Mouse (Mus musculus) hindbrain, embryonic 16.5 days (tissue): ENCODE measurements around the gene Pan2. TPM values are rescaled to one million over a fixed set of nuclear protein-coding genes. Genes with fewer than 3 reads are reported as not detected.
A peak's percentile ranks its signal among the peaks of the same experiment; 100 is the strongest.
"Not testable (repeated sequence)": the region's sequence is repeated elsewhere in the genome, so short reads cannot be mapped to it uniquely, and the experiment has no call there.

Source experiments
- ATAC-seq: fragments of 200-750 bp; cut with Nextera tagmentation; 2 replicates; pipeline ENCODE4 v1.8.0; 2017; ENCODE audit warnings: moderate TSS enrichment, moderate library complexity
- H3K27ac ChIP-seq: fragments of 300-500 bp; sonication (generic); 2 replicates; pipeline ENCODE4 v1.5.1; 2014; ENCODE audit warnings: low read depth, mild to moderate bottlenecking, control low read depth, low read length, moderate library complexity
- H3K27me3 ChIP-seq: fragments of 300-500 bp; sonication (generic); replicated peaks from 2 replicates; pipeline ENCODE4 v1.6.1; 2014; ENCODE audit warnings: low read length; ENCODE audit not compliant: control insufficient read depth, insufficient read depth
- H3K36me3 ChIP-seq: fragments of 300-500 bp; sonication (generic); 2 replicates; pipeline ENCODE4 v1.6.1; 2014; ENCODE audit warnings: mild to moderate bottlenecking, low read length, moderate library complexity, mixed read lengths; ENCODE audit not compliant: control insufficient read depth, insufficient read depth
- H3K4me1 ChIP-seq: fragments of 300-500 bp; sonication (generic); 2 replicates; pipeline ENCODE4 v1.6.1; 2014; ENCODE audit warnings: low read depth, low read length; ENCODE audit not compliant: control insufficient read depth, insufficient read depth
- H3K4me2 ChIP-seq: fragments of 300-500 bp; sonication (generic); 2 replicates; pipeline ENCODE4 v1.6.1; 2014; ENCODE audit warnings: mild to moderate bottlenecking, low read length, control low read depth, moderate library complexity
- H3K4me3 ChIP-seq: fragments of 300-500 bp; sonication (generic); 2 replicates; pipeline ENCODE4 v1.5.1; 2014; ENCODE audit warnings: mild to moderate bottlenecking, low read length, control low read depth, moderate library complexity
- H3K9ac ChIP-seq: fragments of 300-500 bp; sonication (generic); 2 replicates; pipeline ENCODE4 v1.6.1; 2014; ENCODE audit warnings: low read depth, mild to moderate bottlenecking, control low read depth, low read length, moderate library complexity
- H3K9me3 ChIP-seq: fragments of 300-500 bp; sonication (generic); 2 replicates; pipeline ENCODE4 v1.6.1; 2014; ENCODE audit warnings: mild to moderate bottlenecking, low read length, moderate library complexity; ENCODE audit not compliant: control insufficient read depth
- WGBS: fragments of 180-500 bp; shearing (Covaris S2); extraction: QIAGEN DNeasy Blood & Tissue Kit; methylation state at CpG from one replicate; pipeline ENCODE4 v1.1.7; 2014; 5-methylcytosine and 5-hydroxymethylcytosine counted together
- polyA plus RNA-seq: library from polyadenylated mRNA; unstranded; fragments of >200 nt; fragmentation: Nextera tagmentation; extraction: Ambion mirVana; gene quantifications from 2 replicates; pipeline ENCODE4 v1.2.1, GENCODE M21; 2015

Pan2 gene
- polyA plus RNA-seq, 1 experiment from 2014 or later, result 18.2 TPM

- no peak for ATAC-seq
- Histone ChIP-seq H3K4me2 (no peak overlapping the region), H3K4me3 (no peak overlapping the region), H3K27me3 (no peaks in the 10 kb centered on the region), H3K9me3 (no peaks in the 10 kb centered on the region), H3K27ac (no peak overlapping the region), H3K4me1 (no peaks in the 10 kb centered on the region), H3K36me3 (no peaks in the 10 kb centered on the region), H3K9ac (no peak overlapping the region)
- WGBS, result 77% methylated on average over 6 of the region's 6 CpGs
Observed at GRCm38 (mm10) chr10:128263393-128264310, 39.5 kb upstream of the Pan2 start.

- H3K27me3 ChIP-seq, result no peaks in the 10 kb centered on the region
- 85% methylated on average over 6 of the region's 6 CpGs for WGBS
- H3K4me3 ChIP-seq, result no peak within 1 kb of the TSS
- ATAC-seq, result no peak
- H3K27ac ChIP-seq, result no peak within 1 kb of the TSS
- H3K4me2 ChIP-seq, result no peak within 1 kb of the TSS
- peaks cover 4% of the 10 kb centered on the region; the same call in 1 of the 2 replicates for H3K4me1 ChIP-seq
- no peak within 1 kb of the TSS for H3K9ac ChIP-seq
- no peaks in the 10 kb centered on the region for H3K36me3 ChIP-seq
- no peaks in the 10 kb centered on the region for H3K9me3 ChIP-seq
Observed at GRCm38 (mm10) chr10:128268371-128268770, 34.8 kb upstream of the Pan2 start, which contains the start of gene Apof. Apof (plus strand) TSS chr10:128268671.

- H3K27ac ChIP-seq, result no peak overlapping the region
- no peak overlapping the region for H3K9ac ChIP-seq
- H3K4me3 ChIP-seq, result no peak overlapping the region; the same call in 1 of the 2 replicates
- H3K36me3 ChIP-seq, result no peaks in the 10 kb centered on the region
- H3K27me3 ChIP-seq, result no peaks in the 10 kb centered on the region
- H3K4me2 ChIP-seq, result peak overlapping the region; percentile 81
- ATAC-seq, result no peak
- peaks cover 4% of the 10 kb centered on the region; the same call in 1 of the 2 replicates for H3K4me1 ChIP-seq
- 93% methylated on average over 16 of the region's 16 CpGs for WGBS
- no peaks in the 10 kb centered on the region for H3K9me3 ChIP-seq
Observed at GRCm38 (mm10) chr10:128269206-128269910, 33.8 kb upstream of the Pan2 start.

- H3K4me1 ChIP-seq, result peaks cover 4% of the 10 kb centered on the region; the same call in 1 of the 2 replicates
- peak within 1 kb of the TSS; percentile 76 for H3K9ac ChIP-seq
- peak within 1 kb of the TSS; percentile 77 for H3K27ac ChIP-seq
- WGBS, result under 1% methylated on average over 42 of the region's 43 CpGs
- H3K4me3 ChIP-seq, result peak within 1 kb of the TSS; percentile 67
- ATAC-seq, result peak; percentile 99
- no peaks in the 10 kb centered on the region for H3K9me3 ChIP-seq
- H3K36me3 ChIP-seq, result no peaks in the 10 kb centered on the region
- H3K4me2 ChIP-seq, result peak within 1 kb of the TSS; percentile 81
- H3K27me3 ChIP-seq, result no peaks in the 10 kb centered on the region
Observed at GRCm38 (mm10) chr10:128270287-128270841, 32.8 kb upstream of the Pan2 start, which contains the start of gene Stat2. Stat2 (plus strand) TSS chr10:128270559.

DNA sequence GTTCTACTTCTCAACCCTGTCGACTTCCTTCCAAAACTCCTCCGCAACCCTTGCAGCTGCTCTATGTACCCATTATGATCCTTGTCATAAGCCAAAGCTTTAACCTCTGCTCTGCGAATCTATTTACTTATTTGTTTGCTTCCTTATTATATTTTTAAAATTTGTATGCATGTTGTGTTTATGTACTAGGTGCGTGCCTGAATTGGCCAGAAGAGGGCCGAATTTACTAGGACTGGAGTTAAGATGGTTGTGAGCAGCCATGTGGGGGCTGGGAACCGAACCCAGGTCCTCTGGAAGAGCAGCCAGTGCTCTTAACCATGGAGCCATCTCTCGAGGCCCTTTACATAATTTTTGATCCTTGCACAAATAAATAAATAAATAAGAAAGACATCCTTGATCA, 32.3 kb upstream of the Pan2 start:
- Histone ChIP-seq H3K9ac (peak overlapping the region; percentile 76), H3K27me3 (no peaks in the 10 kb centered on the region), H3K4me2 (peak overlapping the region; percentile 81), H3K4me1 (peaks cover 4% of the 10 kb centered on the region; the same call in 1 of the 2 replicates), H3K4me3 (peak overlapping the region; percentile 67), H3K9me3 (no peaks in the 10 kb centered on the region), H3K36me3 (no peaks in the 10 kb centered on the region), H3K27ac (peak overlapping the region; percentile 77)
- ATAC-seq, result no peak
- WGBS, result 46% methylated on average over 7 of the region's 7 CpGs

GRCm38 (mm10) chr10:128271883-128272282, 31.3 kb upstream of the Pan2 start:
- H3K4me1 ChIP-seq, result peaks cover 4% of the 10 kb centered on the region; the same call in 1 of the 2 replicates
- H3K36me3 ChIP-seq, result no peaks in the 10 kb centered on the region
- no peaks in the 10 kb centered on the region for H3K9me3 ChIP-seq
- H3K27me3 ChIP-seq, result no peaks in the 10 kb centered on the region
- no peak overlapping the region for H3K4me3 ChIP-seq
- no peak overlapping the region for H3K4me2 ChIP-seq
- no peak overlapping the region for H3K9ac ChIP-seq
- 79% methylated on average over 2 of the region's 2 CpGs for WGBS
- H3K27ac ChIP-seq, result no peak overlapping the region
- ATAC-seq, result no peak

GRCm38 (mm10) chr10:128272819-128273439, 30.2 kb upstream of the Pan2 start:
- not testable (repeated sequence) for H3K9ac ChIP-seq, H3K36me3 ChIP-seq, H3K4me1 ChIP-seq, H3K4me3 ChIP-seq, H3K4me2 ChIP-seq, H3K27me3 ChIP-seq, H3K27ac ChIP-seq, H3K9me3 ChIP-seq, ATAC-seq
- 93% methylated on average over 4 of the region's 7 CpGs for WGBS

DNA sequence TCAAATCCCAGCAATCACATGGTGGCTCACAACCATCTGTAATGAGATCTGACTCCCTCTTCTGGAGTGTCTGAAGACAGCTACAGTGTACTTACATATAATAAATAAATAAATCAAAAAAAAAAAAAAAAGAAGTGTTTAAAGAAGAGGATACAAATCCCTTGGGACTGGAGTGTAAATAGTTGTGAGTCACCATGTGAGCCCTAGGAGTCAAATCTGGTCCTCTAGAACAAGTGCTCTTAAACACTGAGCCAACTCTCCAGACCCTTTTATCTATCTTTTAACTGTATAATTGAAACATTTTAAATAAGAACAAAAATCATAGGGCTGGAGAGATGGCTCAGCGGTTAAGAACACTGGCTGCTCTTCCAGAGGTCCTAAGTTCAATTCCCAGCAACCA, 27.8 kb upstream of the Pan2 start:
- not testable (repeated sequence) for H3K9ac ChIP-seq, H3K27me3 ChIP-seq, H3K4me2 ChIP-seq, H3K9me3 ChIP-seq, ATAC-seq, H3K36me3 ChIP-seq, H3K4me3 ChIP-seq, H3K4me1 ChIP-seq, H3K27ac ChIP-seq
- 100% methylated on average over 1 of the region's 1 CpGs for WGBS
